In the genomic region with DNA sequence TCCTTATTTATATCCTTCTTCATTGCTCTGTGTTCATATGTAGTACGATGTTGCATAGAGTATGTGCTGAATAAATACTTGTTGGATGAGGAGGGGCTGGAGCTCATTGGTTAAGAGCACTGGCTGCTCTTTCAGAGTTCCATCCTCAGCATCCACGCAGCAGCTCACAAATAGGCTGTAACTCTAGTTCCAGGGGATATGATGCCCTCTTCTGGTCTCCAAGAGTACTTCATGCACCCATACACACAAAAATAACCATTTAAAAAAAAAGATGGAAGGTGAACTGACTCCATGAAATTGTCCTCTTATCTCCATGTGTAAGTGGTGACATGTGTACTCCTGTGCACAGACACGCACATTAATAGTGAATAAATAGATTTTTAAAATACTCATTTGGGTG, we compare ENCODE assay signal across 9 mouse cellular contexts. TPM values are rescaled to one million over a fixed set of nuclear protein-coding genes. Genes with fewer than 3 reads are reported as not detected.
A peak's percentile ranks its signal among the peaks of the same experiment; 100 is the strongest.
DNase-seq lines count a peak whose midpoint lies in the region; TF ChIP-seq lines count a peak whose summit lies in the region.
"Had no signal": no experiment of that assay in that cellular context is flagged by ENCODE, and none has a peak within 500 bp of the region (broad histone marks: within the 10 kb centered on the region; RNA-seq: fewer than 3 reads in every experiment).

No protein-coding gene starts in this region.

- peak in 1 of 2 experiments; percentile 21 for DNase-seq in cerebellum, adult 2 months
- DNase-seq in cerebellum, adult 8-10 months, result no peak
- DNase-seq in layer of hippocampus, adult 2 months (ENCODE audit: low spot score in 2 of 2), result no peak
- DNase-seq in layer of hippocampus, adult 8-10 months (ENCODE audit: low spot score in 2 of 2), result no peak
- peak; percentile 54 for DNase-seq in CH12.LX (ENCODE audit: extremely low read depth)
- DNase-seq in embryo, embryonic 11 days, result peak; percentile 26
- no peak for DNase-seq in ovary, postnatal 14 days (ENCODE audit: low spot score)
- no peak for DNase-seq in frontal cortex, postnatal 36 days (ENCODE audit: low spot score in 2 of 2)
- DNase-seq: spleen, adult 18-20 months had no signal

- H3K27me3 ChIP-seq in cerebellum, adult 2 months (ENCODE audit: control insufficient read depth, insufficient read depth, low read length), result no peaks in the 10 kb centered on the region
- no peaks in the 10 kb centered on the region for H3K27me3 ChIP-seq in CH12.LX (replicated peaks)

- H3K4me3 ChIP-seq in cerebellum, adult 2 months (replicated peaks; ENCODE audit: insufficient read depth, low read depth, low read length), result no peak overlapping the region
- no peak overlapping the region for H3K4me3 ChIP-seq in layer of hippocampus, adult 2 months
- no peak overlapping the region for H3K4me3 ChIP-seq in CH12.LX (replicated peaks in 1 of 3; ENCODE audit: low read depth in 2 of 3, low read length in 2 of 3, poor library complexity in 1 of 3)

- no peak overlapping the region for H3K27ac ChIP-seq in cerebellum, adult 2 months (ENCODE audit: insufficient read depth, low read length)
- H3K27ac ChIP-seq in layer of hippocampus, adult 2 months, result no peak overlapping the region
- no peak overlapping the region for H3K27ac ChIP-seq in CH12.LX (ENCODE audit: insufficient read depth, low read depth)

- no peak overlapping the region for H3K9ac ChIP-seq in CH12.LX (ENCODE audit: insufficient read depth, low read depth)

- TF ChIP-seq POLR2A in cerebellum, adult 2 months (IDR thresholded peaks at IDR 0.05; ENCODE audit: borderline replicate concordance, insufficient read depth, low read length), result no peak
- no peak for TF ChIP-seq POLR2A in CH12.LX (IDR thresholded peaks at IDR 0.05; ENCODE audit: low read depth, low read length)

- H3K36me3 ChIP-seq in CH12.LX (replicated peaks in 1 of 2; ENCODE audit: control insufficient read depth in 1 of 2, insufficient read depth in 1 of 2, low read length in 1 of 2), result peaks cover 17 to 38% of the 10 kb centered on the region in 2 experiments

- no peak for TF ChIP-seq EP300 in CH12.LX (IDR thresholded peaks at IDR 0.05; ENCODE audit: low read length)

- WGBS in cerebellum, adult 2 months, result 41% methylated on average over 3 of the region's 3 CpGs

- TF ChIP-seq CTCF in cerebellum, adult 2 months (IDR thresholded peaks at IDR 0.05; ENCODE audit: borderline replicate concordance, insufficient read depth, low read depth, low read length), result peak; percentile 34; the same call in 1 of the 2 replicates
- peak; percentile 71 for TF ChIP-seq CTCF in layer of hippocampus, adult 2 months (conservative IDR thresholded peaks at IDR 0.05)
- TF ChIP-seq CTCF in CH12.LX (conservative IDR thresholded peaks at IDR 0.05 in 1 of 2, IDR thresholded peaks at IDR 0.05 in 1 of 2; ENCODE audit: low read depth in 2 of 2, low read length in 2 of 2), result peak; percentile 11 to 56; a peak in 2 of 4 replicates

- no peak overlapping the region for H3K4me2 ChIP-seq in CH12.LX (ENCODE audit: insufficient read depth, low read depth, poor library complexity, severe bottlenecking)

- in situ Hi-C loops in CH12.LX (cut with MboI; ENCODE audit: low pct_ligation_motif_present, low pct_unique_long_range_greater_than_20kb, low sequenced_read_pairs), result no loop called here

- peaks cover 5% of the 10 kb centered on the region; the same call in 1 of the 2 replicates for H3K79me2 ChIP-seq in CH12.LX (replicated peaks; ENCODE audit: control insufficient read depth, extremely low read depth, insufficient read depth, poor library complexity, severe bottlenecking)

- dilution Hi-C loops in CH12.LX (cut with MboI; ENCODE audit: extremely low pct_ligation_motif_present, extremely low pct_unique_long_range_greater_than_20kb, low sequenced_read_pairs), result no loop called here

- H3K4me1 ChIP-seq in cerebellum, adult 2 months (ENCODE audit: control insufficient read depth, insufficient read depth, low read length), result no peaks in the 10 kb centered on the region
- peaks cover 0 to 24% of the 10 kb centered on the region in 2 experiments; a peak in 2 of 4 replicates for H3K4me1 ChIP-seq in CH12.LX (ENCODE audit: control insufficient read depth in 1 of 2, insufficient read depth in 2 of 2)

- peak; percentile 42 for TF ChIP-seq RAD21 in CH12.LX (IDR thresholded peaks at IDR 0.05; ENCODE audit: low read depth, low read length)

- H3K9me3 ChIP-seq in CH12.LX (replicated peaks; ENCODE audit: low read length), result no peaks in the 10 kb centered on the region

TF ChIP-seq in CH12.LX, 34 proteins besides CTCF, POLR2A, EP300 and RAD21:
- 0 out of 2 replicates have a peak, but pooled peaks have one; percentile 19 for TF ChIP-seq ZNF384 (IDR thresholded peaks at IDR 0.05; ENCODE audit: low read depth, low read length)
- TF ChIP-seq JUN (IDR thresholded peaks at IDR 0.05; ENCODE audit: insufficient read depth, low read depth, low read length), result no peak
- TF ChIP-seq SMC3 (IDR thresholded peaks at IDR 0.05; ENCODE audit: low read depth, low read length), result peak; percentile 38
- TF ChIP-seq RCOR1 (conservative IDR thresholded peaks at IDR 0.05; ENCODE audit: low read depth, low read length), result no peak
- TF ChIP-seq JUND (conservative IDR thresholded peaks at IDR 0.05; ENCODE audit: low read depth, low read length), result no peak

RNA-seq across cellular contexts. Expression of gene Gripap1, which starts 3.8 kb away (rescaled TPM):
- 110 TPM in 2 replicates for polyA plus RNA-seq in cerebellum, adult 2 months (2012; rRNA removed)
- total RNA-seq in layer of hippocampus, adult 2 months (2021), result 100 to 1,000 TPM; 105 to 108 TPM
- total RNA-seq in layer of hippocampus, adult 8-10 months (2022), result 100 to 1,000 TPM in 3 of 4 experiments, 10 to 100 TPM in 1; 97.8 to 120 (median 109) TPM
- total RNA-seq in CH12.LX (2012; rRNA removed), result 25.5 and 27.1 TPM in 2 replicates
- total RNA-seq in CH12.LX (2014; rRNA removed), result 15.7 and 19.9 TPM in 2 replicates
- 49.4 and 53.1 TPM in 2 replicates for polyA plus RNA-seq in CH12.LX (2012; ENCODE audit: insufficient read length, low read depth)

RNA-seq across cellular contexts. Expression of gene Kcnd1, which starts 28.7 kb away (rescaled TPM):
- 5.9 and 7.6 TPM in 2 replicates for polyA plus RNA-seq in cerebellum, adult 2 months (2012; rRNA removed)
- total RNA-seq in layer of hippocampus, adult 2 months (2021), result 1 to 10 TPM; 9.5 to 9.7 TPM
- 10 to 100 TPM in 2 of 4 experiments, 1 to 10 TPM in 2; 8.8 to 11.8 (median 10.1) TPM for total RNA-seq in layer of hippocampus, adult 8-10 months (2022)
- total RNA-seq in CH12.LX (2012; rRNA removed) (0.38 and 0.51 TPM in 2 replicates), CH12.LX (2014; rRNA removed) (0.57 and 0.63 TPM in 2 replicates)
- 3.1 and 3.4 TPM in 2 replicates for polyA plus RNA-seq in CH12.LX (2012; ENCODE audit: insufficient read length, low read depth)

RNA-seq across cellular contexts. Expression of gene Tfe3, which starts 31.0 kb away (rescaled TPM):
- polyA plus RNA-seq in cerebellum, adult 2 months (2012; rRNA removed), result 24.4 and 24.5 TPM in 2 replicates
- 10 to 100 TPM; 29.0 to 35.1 TPM for total RNA-seq in layer of hippocampus, adult 2 months (2021)
- total RNA-seq in layer of hippocampus, adult 8-10 months (2022), result 10 to 100 TPM; 31.8 to 34.9 (median 32.7) TPM
- total RNA-seq in CH12.LX (2012; rRNA removed) (12.9 and 15.9 TPM in 2 replicates), CH12.LX (2014; rRNA removed) (6.7 and 8.3 TPM in 2 replicates)
- polyA plus RNA-seq in CH12.LX (2012; ENCODE audit: insufficient read length, low read depth), result 26.0 TPM in 2 replicates

RNA-seq across cellular contexts. Expression of gene Ccdc120, which starts 42.7 kb away (rescaled TPM):
- polyA plus RNA-seq in cerebellum, adult 2 months (2012; rRNA removed), result 68.3 and 82.6 TPM in 2 replicates
- total RNA-seq in layer of hippocampus, adult 2 months (2021), result 10 to 100 TPM; 14.7 to 20.6 TPM
- total RNA-seq in layer of hippocampus, adult 8-10 months (2022), result 10 to 100 TPM; 12.4 to 21.4 (median 17.2) TPM
- total RNA-seq in CH12.LX (2012; rRNA removed) (3.6 and 6.9 TPM in 2 replicates), CH12.LX (2014; rRNA removed) (3.5 and 4.4 TPM in 2 replicates)
- 6.9 and 9.0 TPM in 2 replicates for polyA plus RNA-seq in CH12.LX (2012; ENCODE audit: insufficient read length, low read depth)

RNA-seq across cellular contexts. Expression of gene Otud5, which starts 47.8 kb away (rescaled TPM):
- polyA plus RNA-seq in cerebellum, adult 2 months (2012; rRNA removed), result 49.4 and 52.5 TPM in 2 replicates
- total RNA-seq in layer of hippocampus, adult 2 months (2021), result 10 to 100 TPM; 82.6 to 83.8 TPM
- total RNA-seq in layer of hippocampus, adult 8-10 months (2022), result 10 to 100 TPM; 72.4 to 77.1 (median 75.7) TPM
- total RNA-seq in CH12.LX (2012; rRNA removed), result 46.6 and 67.8 TPM in 2 replicates
- 58.0 and 61.5 TPM in 2 replicates for total RNA-seq in CH12.LX (2014; rRNA removed)
- polyA plus RNA-seq in CH12.LX (2012; ENCODE audit: insufficient read length, low read depth), result 92.7 and 101 TPM in 2 replicates

Comparison
In these comparisons a context has a peak if more than half of its experiments do, and no peak if none do; other contexts are left out.
1. DNase-seq: peak in CH12.LX (single experiment) and embryo, embryonic 11 days (single experiment); none in cerebellum, adult 8-10 months (single experiment), layer of hippocampus, adult 2 months (0 of 2), layer of hippocampus, adult 8-10 months (0 of 2), ovary, postnatal 14 days (single experiment) and frontal cortex, postnatal 36 days (0 of 2).
2. RNA of gene Kcnd1, which starts 28.7 kb away (total RNA-seq): 8.8 to 11.8 TPM in layer of hippocampus, adult 8-10 months and 9.5 to 9.7 TPM in layer of hippocampus, adult 2 months; 0.38 to 0.63 TPM in CH12.LX; every median in the first group is over 4 times any median in the second.
3. Peak in every context shown above with its lines, with median percentiles within 50 percentile points of each other: CTCF ChIP-seq.